Mouse (Mus musculus) c-Kit-negative CD71-positive TER-119-positive erythroid progenitor cells, embryonic 14.5 days (primary cell): Measurements from ENCODE around the gene Lfng.

Experiments
- DNase-seq: peaks from one replicate; pipeline ENCODE4 v3.0.0-alpha.2; 2013; ENCODE audit warnings: low read depth, low spot score

Gene Lfng

GRCm38 (mm10) chr5:140589082-140589774 is 17.9 kb upstream of the Lfng start:
- no peak for DNase-seq

- no peak for DNase-seq
These were observed 12.3 kb upstream of the Lfng start for GRCm38 (mm10) chr5:140594846-140595245.

- no peak for DNase-seq
These were observed 10.7 kb upstream of the Lfng start for GRCm38 (mm10) chr5:140596426-140596825.

DNA sequence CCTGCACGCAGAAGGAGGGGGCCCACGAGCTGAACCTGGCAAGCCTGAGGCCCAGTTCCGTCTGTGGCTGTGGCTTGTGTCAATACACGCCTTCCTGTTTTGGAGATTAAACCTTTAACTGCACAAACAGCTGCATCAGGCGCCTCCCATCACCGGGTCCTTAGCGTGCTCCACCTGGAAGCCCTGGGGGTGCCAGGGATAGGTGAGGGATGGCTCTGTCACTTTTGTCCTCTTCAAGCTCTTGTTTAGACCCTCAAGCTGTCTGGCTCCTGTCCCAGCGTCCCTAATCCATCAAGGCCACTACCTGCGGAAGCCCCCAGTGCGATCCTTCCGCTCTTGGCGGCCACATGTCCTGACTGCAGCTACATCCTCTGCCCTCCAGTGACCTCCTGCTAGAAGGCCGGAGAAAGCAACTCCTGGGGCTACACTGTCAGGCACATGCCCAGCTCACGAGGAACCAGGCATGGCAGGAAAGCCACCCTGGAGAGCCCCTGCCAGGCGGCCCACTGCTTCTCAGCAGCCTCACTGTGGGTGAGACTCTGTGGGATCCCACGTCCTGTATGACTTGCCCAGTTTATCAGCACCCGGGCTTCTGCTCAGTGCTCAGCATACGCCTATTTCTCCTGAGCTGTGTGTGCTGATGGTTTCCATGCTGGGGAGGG is 10.1 kb upstream of the Lfng start:
- no peak for DNase-seq

DNA sequence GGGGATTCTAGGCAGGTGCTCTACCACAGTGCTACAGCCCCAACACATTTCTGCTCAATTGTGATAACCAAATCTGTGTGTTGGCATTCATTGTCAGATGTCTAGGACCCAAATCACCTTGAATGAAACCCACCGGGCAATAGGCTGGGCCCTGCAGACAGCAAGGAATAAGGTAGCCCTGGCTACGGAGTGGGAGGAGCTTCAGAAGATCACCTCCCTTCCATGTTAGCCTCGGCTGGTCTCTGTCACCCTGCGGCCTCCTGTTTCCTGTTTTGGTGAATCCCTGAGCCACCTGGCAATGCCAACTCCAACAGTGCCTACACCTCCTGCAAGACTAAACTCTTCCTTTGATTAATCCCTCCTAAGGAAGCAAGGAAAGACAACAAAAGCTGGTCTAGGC is 9.3 kb upstream of the Lfng start:
- no peak for DNase-seq

GRCm38 (mm10) chr5:140599939-140600338 is 7.2 kb upstream of the Lfng start:
- DNase-seq: no peak

DNA sequence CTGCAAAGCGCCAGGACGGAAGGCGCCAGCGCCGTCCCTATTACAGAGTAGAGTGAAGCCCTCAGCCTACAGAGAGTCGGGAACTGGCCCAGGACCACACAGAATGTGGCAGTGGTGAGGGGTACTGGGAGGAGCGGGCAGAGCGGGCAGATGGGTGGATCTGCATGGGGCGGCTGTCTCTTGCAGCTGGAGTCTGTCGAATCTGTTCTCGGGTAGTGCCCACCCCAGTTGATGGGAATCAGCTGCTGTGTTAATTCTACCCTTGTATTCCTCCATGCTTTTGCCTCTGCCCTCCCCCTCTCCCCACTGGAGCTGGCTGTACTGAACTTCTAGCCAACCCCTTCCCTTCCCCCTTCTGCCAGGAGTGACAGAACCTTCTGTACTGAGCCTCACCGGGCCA is 5.4 kb upstream of the Lfng start:
- DNase-seq: no peak

GRCm38 (mm10) chr5:140602540-140602939 is 4.6 kb upstream of the Lfng start:
- no peak for DNase-seq

GRCm38 (mm10) chr5:140604386-140604785 is 2.7 kb upstream of the Lfng start:
- DNase-seq: no peak

- DNase-seq: no peak
These were observed 1.9 kb upstream of the Lfng start for GRCm38 (mm10) chr5:140605228-140605627.

- DNase-seq: no peak
These were observed 734 bp upstream of the Lfng start for GRCm38 (mm10) chr5:140606386-140606785.

- DNase-seq: no peak
These were observed 915 bp downstream of the Lfng start for GRCm38 (mm10) chr5:140607836-140608633.

DNA sequence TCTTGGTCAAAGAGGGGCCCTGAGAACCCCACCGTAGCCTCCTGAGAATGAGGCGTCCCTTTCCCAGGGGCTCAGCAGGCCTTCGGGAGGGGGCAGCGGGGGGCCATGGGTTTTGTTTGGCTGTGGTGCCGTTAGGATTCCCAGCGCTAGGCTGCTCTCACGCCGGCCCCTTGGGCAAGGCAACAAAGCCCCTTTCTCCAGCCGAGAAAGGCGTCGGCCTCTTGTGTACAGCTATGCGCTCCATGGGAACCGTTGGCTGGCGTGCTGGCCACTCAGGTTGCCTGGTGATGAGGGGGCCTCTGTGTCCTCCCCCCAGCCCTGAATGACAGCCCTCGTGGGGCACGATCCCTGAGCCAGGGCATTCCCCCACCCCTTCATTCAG is 1.5 kb downstream of the Lfng start:
- no peak for DNase-seq

DNA sequence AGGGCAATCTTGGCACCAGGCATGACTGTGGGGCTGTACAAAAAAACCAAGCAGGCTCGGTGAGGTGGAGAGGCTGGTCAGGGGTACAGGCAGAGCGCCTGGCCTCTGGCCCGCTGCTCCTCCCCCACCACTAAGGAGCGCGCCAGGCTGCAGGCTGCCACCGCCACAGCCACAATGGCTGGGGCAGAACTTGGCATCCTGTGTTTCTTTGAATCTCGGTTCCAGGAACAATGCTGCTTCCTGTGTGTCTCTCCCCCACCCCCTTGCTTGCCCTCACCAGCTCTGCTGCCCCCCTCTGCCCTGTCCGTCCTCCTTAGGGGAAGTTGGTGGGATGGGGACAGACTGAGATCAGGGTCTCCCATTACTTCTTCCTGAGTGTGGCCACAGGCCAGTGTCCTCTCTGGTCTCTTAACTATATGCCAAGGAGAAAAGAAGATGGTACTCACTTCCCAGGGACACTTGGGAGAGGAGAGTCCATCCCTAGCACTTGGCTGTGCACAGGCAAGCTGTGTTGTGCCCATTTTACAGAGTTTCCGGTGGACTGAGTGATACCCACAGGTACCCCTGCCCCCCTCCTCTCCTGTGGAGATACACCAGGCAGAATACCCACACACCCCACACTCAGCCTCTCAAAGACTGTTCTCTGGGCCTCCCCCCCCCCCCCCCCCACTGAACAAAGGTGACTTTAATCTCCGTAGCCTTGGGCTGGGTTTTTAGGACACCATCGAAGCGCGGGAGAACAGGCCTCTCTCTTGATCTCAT is 2.6 kb downstream of the Lfng start:
- DNase-seq: no peak

GRCm38 (mm10) chr5:140610273-140611011 is 3.3 kb downstream of the Lfng start:
- DNase-seq: no peak

GRCm38 (mm10) chr5:140611021-140611583 is 4.0 kb downstream of the Lfng start:
- DNase-seq: no peak

GRCm38 (mm10) chr5:140611611-140612185 is 4.6 kb downstream of the Lfng start:
- DNase-seq: no peak

DNA sequence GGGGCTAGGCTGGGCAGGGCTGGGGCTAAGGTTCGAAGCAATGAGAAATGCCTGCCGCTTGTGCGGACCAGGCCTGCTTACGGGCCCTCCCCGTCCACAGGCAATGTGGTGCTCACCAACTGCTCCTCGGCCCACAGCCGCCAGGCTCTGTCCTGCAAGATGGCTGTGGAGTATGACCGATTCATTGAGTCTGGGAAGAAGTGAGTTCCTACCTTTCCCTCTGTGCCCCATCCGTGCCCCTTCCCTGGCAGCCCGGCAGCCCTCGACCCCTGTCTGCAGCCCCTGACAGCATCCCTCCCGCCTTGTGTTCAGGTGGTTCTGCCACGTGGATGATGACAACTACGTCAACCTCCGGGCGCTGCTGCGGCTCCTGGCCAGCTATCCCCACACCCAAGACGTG is 5.1 kb downstream of the Lfng start:
- no peak for DNase-seq

GRCm38 (mm10) chr5:140614141-140614540 is 7.0 kb downstream of the Lfng start:
- no peak for DNase-seq

GRCm38 (mm10) chr5:140614837-140615236 is 7.7 kb downstream of the Lfng start:
- no peak for DNase-seq
